Mouse (Mus musculus) C2C12 (cell line): ENCODE measurements at regions not wholly inside any gene's neighbourhood (a gene's known extent, or its start where the extent isn't known, plus 50 kb on each side); places are given as distances from the start of the nearest gene placed in this dataset.

Experiments
- H3K27me3 ChIP-seq: one replicate; pipeline ENCODE4 v1.6.1; 2011; ENCODE audit not compliant: control insufficient read depth, insufficient read depth, insufficient read length
- H3K36me3 ChIP-seq: one replicate; pipeline ENCODE4 v1.6.1; 2011; ENCODE audit not compliant: control insufficient read depth, insufficient read depth
- H3K4me3 ChIP-seq: one replicate; pipeline ENCODE4 v1.5.1; 2011; ENCODE audit warnings: mild to moderate bottlenecking, control low read depth; ENCODE audit not compliant: poor library complexity, insufficient read depth, severe bottlenecking
- H3K79me2 ChIP-seq: one replicate; pipeline ENCODE4 v1.6.1; 2011; ENCODE audit not compliant: control insufficient read depth, insufficient read depth
- H3K79me3 ChIP-seq: one replicate; pipeline ENCODE4 v1.6.1; 2011; ENCODE audit warnings: low read depth, control low read depth
- H3ac ChIP-seq: one replicate; pipeline ENCODE3; 2011; ENCODE audit warnings: low read depth; ENCODE audit not compliant: control insufficient read depth, insufficient read length
- CEBPB ChIP-seq: IDR thresholded peaks from one replicate; pipeline ENCODE4 v1.6.1; 2011; ENCODE audit warnings: low read depth, mild to moderate bottlenecking, control low read depth, moderate library complexity
- CTCF ChIP-seq: IDR thresholded peaks from one replicate; pipeline ENCODE4 v1.5.1; 2011; ENCODE audit not compliant: control insufficient read depth, insufficient read depth, insufficient read length
- FOSL1 ChIP-seq: IDR thresholded peaks from one replicate; pipeline ENCODE4 v1.8.0; 2011; ENCODE audit warnings: mild to moderate bottlenecking, low read length; ENCODE audit not compliant: poor library complexity, insufficient read depth, severe bottlenecking
- MAX ChIP-seq: IDR thresholded peaks from one replicate; pipeline ENCODE4 v1.6.1; 2011; ENCODE audit warnings: mild to moderate bottlenecking, control low read depth
- MYOD1 ChIP-seq: IDR thresholded peaks from one replicate; pipeline ENCODE4 v1.6.1; 2011; ENCODE audit warnings: low read depth; ENCODE audit not compliant: control insufficient read depth, insufficient read length
- MYOG ChIP-seq: IDR thresholded peaks from one replicate; pipeline ENCODE4 v1.6.1; 2011; ENCODE audit not compliant: control insufficient read depth, insufficient read length; ENCODE audit errors: extremely low read depth
- USF1 ChIP-seq: IDR thresholded peaks from one replicate; pipeline ENCODE4 v1.6.1; 2011; ENCODE audit warnings: low read depth, mild to moderate bottlenecking, control low read depth, moderate library complexity

DNA sequence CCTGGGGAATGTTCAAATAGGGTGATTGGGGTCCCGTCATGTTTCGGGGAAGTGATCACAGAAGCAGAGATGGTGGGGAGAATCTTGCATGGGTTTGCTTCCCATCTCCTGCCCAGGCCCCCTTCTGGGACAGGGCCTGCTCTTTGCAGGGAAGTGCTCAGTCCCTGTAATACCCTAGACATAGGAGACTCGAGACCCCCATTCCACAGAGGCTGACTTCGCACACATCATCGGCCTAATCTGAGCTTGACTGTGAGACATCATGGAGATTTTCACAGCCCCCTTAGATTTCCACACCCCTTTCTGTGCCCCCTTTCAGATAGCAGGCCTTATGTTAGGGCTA, 86.0 kb downstream of the Amer3 start:
- no peaks in the 10 kb centered on the region for H3K36me3 ChIP-seq
- H3K4me3 ChIP-seq: no peak overlapping the region
- TF ChIP-seq MAX (no peak), MYOD1 (no peak), FOSL1 (no peak)
- H3ac ChIP-seq: no peak overlapping the region
- H3K27me3 ChIP-seq: no peaks in the 10 kb centered on the region
- no peaks in the 10 kb centered on the region for H3K79me3 ChIP-seq
- H3K79me2 ChIP-seq: no peaks in the 10 kb centered on the region

DNA sequence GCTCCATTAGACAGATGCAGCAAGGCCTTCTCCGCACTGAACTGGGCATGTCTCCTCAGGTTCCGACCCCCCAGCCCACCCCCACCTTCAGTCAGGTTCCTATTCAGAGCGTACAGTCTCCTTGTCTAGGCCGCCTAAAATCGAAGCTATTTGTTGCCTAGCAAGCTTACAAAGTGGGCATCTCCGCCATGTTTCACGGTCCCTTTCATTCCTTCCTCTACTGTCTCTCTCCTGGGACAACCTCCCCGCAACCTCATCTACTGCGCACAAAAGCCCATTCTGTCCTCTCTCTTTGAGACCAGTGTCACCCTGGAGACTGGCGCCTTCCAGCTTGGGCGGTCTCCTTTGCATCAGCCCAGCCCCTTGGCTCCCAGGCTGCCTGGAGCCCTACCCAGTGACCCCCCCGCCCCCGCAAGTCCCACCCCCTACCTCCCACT, 86.8 kb downstream of the Amer3 start:
- H3K4me3 ChIP-seq: no peak overlapping the region
- TF ChIP-seq CEBPB (no peak), MYOD1 (no peak), CTCF (no peak)
- H3K79me3 ChIP-seq: no peaks in the 10 kb centered on the region
- no peaks in the 10 kb centered on the region for H3K36me3 ChIP-seq
- no peaks in the 10 kb centered on the region for H3K79me2 ChIP-seq
- H3ac ChIP-seq: no peak overlapping the region
- no peaks in the 10 kb centered on the region for H3K27me3 ChIP-seq

DNA sequence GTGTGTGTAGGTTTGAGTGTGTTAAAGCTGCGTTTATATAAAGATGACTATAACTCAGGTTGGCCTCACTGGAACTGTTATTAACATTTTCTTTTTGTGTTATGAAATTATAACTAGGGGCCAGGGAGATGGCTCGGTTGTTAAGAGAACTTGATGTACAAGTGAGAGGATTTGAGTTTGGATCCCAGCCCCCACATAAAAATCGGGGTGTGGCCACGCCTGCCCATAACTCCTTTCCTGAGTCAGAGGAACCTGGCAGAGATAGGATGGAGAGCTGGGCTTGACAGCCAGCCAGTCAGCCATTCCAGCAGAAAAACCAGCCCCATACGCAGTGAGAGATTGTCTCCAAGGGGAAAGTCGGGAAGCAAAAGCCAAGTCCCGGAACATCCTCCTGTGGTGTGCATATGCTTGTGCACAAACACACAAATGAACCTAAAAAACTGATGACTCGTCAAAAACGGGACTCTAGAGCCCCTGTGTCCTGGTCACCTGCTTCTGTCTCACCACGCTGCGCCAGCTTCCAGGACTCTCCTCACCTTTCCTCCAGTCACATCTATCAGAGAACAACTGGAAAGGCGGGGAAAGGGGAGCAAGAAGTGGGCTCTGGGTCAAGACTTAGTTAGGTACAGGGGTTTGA, 97.8 kb downstream of the Amer3 start:
- H3K79me3 ChIP-seq: no peaks in the 10 kb centered on the region
- TF ChIP-seq MYOD1 (no peak), CEBPB (no peak), USF1 (no peak), MYOG (no peak)
- no peaks in the 10 kb centered on the region for H3K79me2 ChIP-seq
- no peaks in the 10 kb centered on the region for H3K36me3 ChIP-seq
- no peak overlapping the region for H3ac ChIP-seq
- H3K27me3 ChIP-seq: peaks cover 24% of the 10 kb centered on the region
- H3K4me3 ChIP-seq: no peak overlapping the region

DNA sequence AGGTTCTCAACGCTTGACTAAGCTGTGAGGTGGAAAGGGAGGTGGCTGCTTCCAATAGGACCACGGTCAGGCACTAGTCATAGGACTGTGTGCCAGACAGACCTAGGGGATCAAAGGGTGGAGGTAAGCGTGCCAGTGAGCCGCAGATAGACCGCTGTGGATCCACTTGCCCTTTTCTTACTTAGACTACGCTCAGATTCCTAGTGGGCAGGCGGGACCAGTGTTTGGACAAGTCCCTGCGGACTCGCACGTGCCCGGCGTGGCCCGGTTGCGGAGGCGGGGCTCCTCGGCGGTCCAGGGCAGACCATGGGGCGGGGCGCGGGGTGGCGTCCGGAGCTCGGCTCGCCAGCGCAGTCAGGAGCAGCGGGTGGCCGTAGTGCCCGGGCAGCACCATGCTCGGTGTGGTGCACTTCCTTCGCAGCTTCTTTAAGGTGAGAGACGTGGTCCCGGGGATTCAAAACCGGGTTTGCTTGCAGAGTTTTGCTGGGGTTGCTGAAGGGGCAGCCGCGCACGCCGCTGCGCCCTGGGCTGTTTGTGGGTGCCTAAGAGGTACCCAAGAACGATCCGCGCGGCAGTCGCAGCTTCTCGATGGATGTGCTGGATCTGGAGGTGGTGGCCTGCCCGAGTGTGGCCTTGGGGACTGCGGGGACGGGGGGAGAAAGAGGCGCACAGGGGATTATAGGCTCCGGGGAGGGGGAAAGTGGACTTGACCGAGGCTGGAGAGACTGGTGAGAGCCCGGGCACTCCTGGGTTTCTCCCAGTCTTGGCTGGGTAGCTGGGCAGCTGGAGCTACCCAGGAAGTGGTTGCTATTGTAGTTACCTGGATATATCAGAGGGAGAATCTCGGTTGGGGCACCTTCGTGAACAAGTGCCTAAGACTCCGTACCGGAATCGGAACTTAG, 98.6 kb downstream of the Amer3 start:
- TF ChIP-seq MYOD1 (no peak), CTCF (no peak), USF1 (no peak)
- Histone ChIP-seq H3ac (no peak overlapping the region), H3K79me2 (no peaks in the 10 kb centered on the region), H3K36me3 (no peaks in the 10 kb centered on the region), H3K4me3 (no peak overlapping the region), H3K27me3 (peaks cover 24% of the 10 kb centered on the region), H3K79me3 (no peaks in the 10 kb centered on the region)

DNA sequence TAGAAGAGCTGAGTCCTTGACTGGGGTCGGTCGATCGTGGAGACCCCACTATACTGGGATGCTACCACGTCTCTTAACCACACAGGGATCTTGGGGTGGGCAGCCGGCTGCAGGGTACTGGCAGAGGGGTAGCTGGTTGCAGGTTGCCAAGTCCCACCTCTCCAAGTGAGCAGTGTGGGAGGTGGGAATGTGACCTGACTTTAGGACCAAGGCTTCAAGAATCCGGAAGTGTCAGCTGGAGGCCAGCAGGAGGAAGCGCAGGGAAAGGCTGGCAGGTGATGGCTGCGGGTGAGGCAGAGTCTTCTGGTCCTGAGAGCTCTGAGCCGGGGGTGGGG, 99.2 kb downstream of the Amer3 start:
- Histone ChIP-seq H3K27me3 (peaks cover 24% of the 10 kb centered on the region), H3ac (no peak overlapping the region)
- TF ChIP-seq CEBPB (no peak), MYOD1 (no peak), MYOG (no peak), MAX (no peak), USF1 (no peak), FOSL1 (no peak), CTCF (no peak)

DNA sequence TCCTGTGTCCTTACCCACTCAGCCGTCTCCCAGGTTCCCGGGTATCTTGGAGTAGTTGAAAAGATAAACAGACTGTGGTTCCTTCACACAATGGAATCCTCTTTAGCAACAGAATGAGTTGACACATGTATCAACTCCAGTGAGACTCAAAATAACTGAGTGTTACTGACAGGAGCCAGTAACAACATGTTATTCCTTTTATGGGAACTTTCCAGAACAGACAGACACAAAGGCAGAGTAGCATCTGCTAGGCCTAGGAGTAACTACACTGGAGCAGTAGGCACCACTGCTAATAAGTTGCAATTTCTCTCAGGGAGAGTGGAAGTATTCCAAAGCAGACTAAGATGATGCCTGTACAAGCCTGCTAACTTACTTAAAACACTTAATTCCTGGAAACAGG, 107.1 kb downstream of the Amer3 start:
- Histone ChIP-seq H3K4me3 (no peak overlapping the region), H3K27me3 (no peaks in the 10 kb centered on the region), H3K36me3 (no peaks in the 10 kb centered on the region), H3K79me3 (no peaks in the 10 kb centered on the region), H3ac (no peak overlapping the region), H3K79me2 (no peaks in the 10 kb centered on the region)
- TF ChIP-seq MYOD1: no peak
- TF ChIP-seq FOSL1: no peak
- TF ChIP-seq CEBPB: no peak
- no peak for TF ChIP-seq CTCF
- no peak for TF ChIP-seq MYOG
- no peak for TF ChIP-seq USF1
- TF ChIP-seq MAX: no peak

More for the DNA sequence above, 99.2 kb downstream of the Amer3 start:
- Histone ChIP-seq H3K79me3 (no peaks in the 10 kb centered on the region), H3K4me3 (no peak overlapping the region), H3K79me2 (no peaks in the 10 kb centered on the region), H3K36me3 (no peaks in the 10 kb centered on the region)
